Mouse (Mus musculus) liver, embryonic 15.5 days (tissue): ENCODE results near the gene Stx4a. TPM values are rescaled to one million over a fixed set of nuclear protein-coding genes. Genes with fewer than 3 reads are reported as not detected.
"Not testable (repeated sequence)": the region's sequence is repeated elsewhere in the genome, so short reads cannot be mapped to it uniquely, and the experiment has no call there.

ENCODE experiments used
- ATAC-seq: fragments of 200-750 bp; cut with Nextera tagmentation; 2 replicates; pipeline ENCODE4 v1.8.0; 2017; ENCODE audit warnings: moderate number of reproducible peaks, mild to moderate bottlenecking, moderate library complexity; ENCODE audit not compliant: insufficient read depth
- H3K27ac ChIP-seq: fragments of 300-500 bp; sonication (generic); replicated peaks from 2 replicates; pipeline ENCODE4 v1.5.1; 2015; ENCODE audit warnings: mild to moderate bottlenecking, inconsistent platforms
- H3K27me3 ChIP-seq: fragments of 300-500 bp; sonication (generic); 2 replicates; pipeline ENCODE4 v1.6.1; 2015; ENCODE audit warnings: mild to moderate bottlenecking, inconsistent platforms
- H3K36me3 ChIP-seq: fragments of 300-500 bp; sonication (generic); replicated peaks from 2 replicates; pipeline ENCODE4 v1.6.1; 2015; ENCODE audit warnings: moderate library complexity, mild to moderate bottlenecking, inconsistent platforms
- H3K4me1 ChIP-seq: fragments of 300-500 bp; sonication (generic); replicated peaks from 2 replicates; pipeline ENCODE4 v1.6.1; 2015; ENCODE audit warnings: inconsistent platforms
- H3K4me2 ChIP-seq: fragments of 300-500 bp; sonication (generic); 2 replicates; pipeline ENCODE4 v1.6.1; 2015; ENCODE audit warnings: moderate library complexity, mild to moderate bottlenecking, inconsistent platforms
- H3K4me3 ChIP-seq: fragments of 300-500 bp; sonication (generic); replicated peaks from 2 replicates; pipeline ENCODE4 v1.5.1; 2015; ENCODE audit warnings: mild to moderate bottlenecking, inconsistent platforms
- H3K9ac ChIP-seq: fragments of 300-500 bp; sonication (generic); 2 replicates; pipeline ENCODE4 v1.6.1; 2015; ENCODE audit warnings: moderate library complexity, mild to moderate bottlenecking, inconsistent platforms
- H3K9me3 ChIP-seq: fragments of 300-500 bp; sonication (generic); replicated peaks from 2 replicates; pipeline ENCODE4 v1.6.1; 2016; ENCODE audit warnings: inconsistent platforms
- WGBS: fragments of 180-500 bp; shearing (Covaris S2); methylation state at CpG from one replicate; pipeline ENCODE4 v1.1.7; 2015; ENCODE audit warnings: mixed read lengths; ENCODE audit not compliant: insufficient replicate concordance; 5-methylcytosine and 5-hydroxymethylcytosine counted together
- polyA plus RNA-seq: library from polyadenylated mRNA; unstranded; fragments of >200 nt; fragmentation: Nextera tagmentation; extraction: Ambion mirVana; gene quantifications from 2 replicates; pipeline ENCODE4 v1.2.1, GENCODE M21; 2015

Gene Stx4a
- polyA plus RNA-seq, 1 experiment from 2014 or later = 14.9 TPM

- no peaks in the 10 kb centered on the region for H3K27me3 ChIP-seq
- no peak for ATAC-seq
- H3K36me3 ChIP-seq = peaks cover 83% of the 10 kb centered on the region
- 76% methylated on average over 3 of the region's 3 CpGs for WGBS
- H3K4me3 ChIP-seq = no peak overlapping the region
- peaks cover 14% of the 10 kb centered on the region; the same call in 1 of the 2 replicates for H3K4me1 ChIP-seq
- H3K4me2 ChIP-seq = no peak overlapping the region
- no peak overlapping the region for H3K9ac ChIP-seq
- no peaks in the 10 kb centered on the region for H3K9me3 ChIP-seq
- no peak overlapping the region for H3K27ac ChIP-seq
Observed at GRCm38 (mm10) chr7:127887781-127888180, 63.7 kb downstream of the Stx4a start.

- Histone ChIP-seq H3K4me3 (no peak overlapping the region), H3K36me3 (peaks cover 83% of the 10 kb centered on the region), H3K27me3 (no peaks in the 10 kb centered on the region), H3K9ac (no peak overlapping the region), H3K27ac (no peak overlapping the region), H3K4me2 (no peak overlapping the region), H3K4me1 (peaks cover 11% of the 10 kb centered on the region; the same call in 1 of the 2 replicates), H3K9me3 (no peaks in the 10 kb centered on the region)
- no peak for ATAC-seq
- 50% methylated on average over 3 of the region's 3 CpGs for WGBS
Observed at GRCm38 (mm10) chr7:127888821-127889220, 64.7 kb downstream of the Stx4a start.

- Histone ChIP-seq H3K27ac (no peak within 1 kb of the TSS), H3K27me3 (no peaks in the 10 kb centered on the region), H3K9ac (no peak within 1 kb of the TSS), H3K4me2 (no peak within 1 kb of the TSS), H3K4me3 (no peak within 1 kb of the TSS), H3K4me1 (peaks cover 23% of the 10 kb centered on the region), H3K9me3 (no peaks in the 10 kb centered on the region), H3K36me3 (peaks cover 66% of the 10 kb centered on the region)
- ATAC-seq = no peak
- 57% methylated on average over 4 of the region's 4 CpGs for WGBS
Observed at GRCm38 (mm10) chr7:127890798-127891197, 66.7 kb downstream of the Stx4a start, which contains the start of gene Prss53. Gene Prss53, minus strand, starts transcription at chr7:127890970.

- Histone ChIP-seq H3K4me3 (peak overlapping the region; percentile 67), H3K9me3 (no peaks in the 10 kb centered on the region), H3K27ac (peak overlapping the region; percentile 86), H3K9ac (peak overlapping the region; percentile 65; the same call in 1 of the 2 replicates), H3K27me3 (no peaks in the 10 kb centered on the region), H3K36me3 (peaks cover 30% of the 10 kb centered on the region), H3K4me1 (peaks cover 48% of the 10 kb centered on the region), H3K4me2 (peak overlapping the region; percentile 92)
- ATAC-seq = no peak
- 77% methylated on average over 5 of the region's 5 CpGs for WGBS
Observed at GRCm38 (mm10) chr7:127894480-127894879, 70.4 kb downstream of the Stx4a start.

- Histone ChIP-seq H3K36me3 (peaks cover 20% of the 10 kb centered on the region), H3K4me3 (peak within 1 kb of the TSS; percentile 67), H3K27me3 (no peaks in the 10 kb centered on the region), H3K4me2 (peak within 1 kb of the TSS; percentile 92), H3K27ac (peak within 1 kb of the TSS; percentile 86), H3K9me3 (no peaks in the 10 kb centered on the region), H3K9ac (peak within 1 kb of the TSS; percentile 65), H3K4me1 (peaks cover 58% of the 10 kb centered on the region)
- ATAC-seq = peak; percentile 95
- WGBS = under 1% methylated on average over 26 of the region's 26 CpGs
Observed at GRCm38 (mm10) chr7:127895442-127895841, 71.3 kb downstream of the Stx4a start, which contains the start of the genes Gm21974 and Vkorc1. Gene Gm21974, minus strand, starts transcription at chr7:127895454. Gene Vkorc1, minus strand, starts transcription at chr7:127895617.

GRCm38 (mm10) chr7:127895891-127896290, 71.8 kb downstream of the Stx4a start:
- WGBS = 56% methylated on average over 7 of the region's 7 CpGs
- H3K4me2 ChIP-seq = peak overlapping the region; percentile 92
- peaks cover 20% of the 10 kb centered on the region for H3K36me3 ChIP-seq
- peaks cover 62% of the 10 kb centered on the region for H3K4me1 ChIP-seq
- H3K9me3 ChIP-seq, H3K27me3 ChIP-seq, ATAC-seq: not testable (repeated sequence)
- 0 out of 2 replicates have a peak overlapping the region, but pooled peaks have one; percentile 15 for H3K9ac ChIP-seq
- peak overlapping the region; percentile 67 for H3K4me3 ChIP-seq
- peak overlapping the region; percentile 86 for H3K27ac ChIP-seq

- peak overlapping the region; percentile 86 for H3K27ac ChIP-seq
- no peak for ATAC-seq
- no peak overlapping the region for H3K9ac ChIP-seq
- peak overlapping the region; percentile 92 for H3K4me2 ChIP-seq
- H3K27me3 ChIP-seq = no peaks in the 10 kb centered on the region
- WGBS = 49% methylated on average over 13 of the region's 13 CpGs
- no peaks in the 10 kb centered on the region for H3K9me3 ChIP-seq
- peaks cover 64% of the 10 kb centered on the region for H3K4me1 ChIP-seq
- peaks cover 20% of the 10 kb centered on the region for H3K36me3 ChIP-seq
- no peak overlapping the region for H3K4me3 ChIP-seq
Observed at GRCm38 (mm10) chr7:127896384-127896783, 72.3 kb downstream of the Stx4a start.

GRCm38 (mm10) chr7:127897542-127897941, 73.4 kb downstream of the Stx4a start:
- no peak overlapping the region for H3K4me2 ChIP-seq
- peaks cover 72% of the 10 kb centered on the region for H3K4me1 ChIP-seq
- H3K36me3 ChIP-seq = peaks cover 14% of the 10 kb centered on the region
- no peak overlapping the region for H3K27ac ChIP-seq
- 71% methylated on average over 7 of the region's 7 CpGs for WGBS
- H3K9me3 ChIP-seq = no peaks in the 10 kb centered on the region
- H3K9ac ChIP-seq = no peak overlapping the region
- ATAC-seq = no peak
- H3K27me3 ChIP-seq = no peaks in the 10 kb centered on the region
- H3K4me3 ChIP-seq = no peak overlapping the region

- ATAC-seq = no peak
- H3K4me2 ChIP-seq = peak overlapping the region; percentile 29
- H3K27ac ChIP-seq = peak overlapping the region; percentile 60
- H3K4me1 ChIP-seq = peaks cover 72% of the 10 kb centered on the region
- 27% methylated on average over 10 of the region's 10 CpGs for WGBS
- no peak overlapping the region for H3K4me3 ChIP-seq
- H3K27me3 ChIP-seq = no peaks in the 10 kb centered on the region
- H3K9me3 ChIP-seq = no peaks in the 10 kb centered on the region
- H3K9ac ChIP-seq = no peak overlapping the region
- H3K36me3 ChIP-seq = 0 out of 2 replicates have a peak, but pooled peaks cover 6% of the 10 kb centered on the region
Observed at GRCm38 (mm10) chr7:127898179-127898956, 74.3 kb downstream of the Stx4a start.
